In the genomic region with DNA sequence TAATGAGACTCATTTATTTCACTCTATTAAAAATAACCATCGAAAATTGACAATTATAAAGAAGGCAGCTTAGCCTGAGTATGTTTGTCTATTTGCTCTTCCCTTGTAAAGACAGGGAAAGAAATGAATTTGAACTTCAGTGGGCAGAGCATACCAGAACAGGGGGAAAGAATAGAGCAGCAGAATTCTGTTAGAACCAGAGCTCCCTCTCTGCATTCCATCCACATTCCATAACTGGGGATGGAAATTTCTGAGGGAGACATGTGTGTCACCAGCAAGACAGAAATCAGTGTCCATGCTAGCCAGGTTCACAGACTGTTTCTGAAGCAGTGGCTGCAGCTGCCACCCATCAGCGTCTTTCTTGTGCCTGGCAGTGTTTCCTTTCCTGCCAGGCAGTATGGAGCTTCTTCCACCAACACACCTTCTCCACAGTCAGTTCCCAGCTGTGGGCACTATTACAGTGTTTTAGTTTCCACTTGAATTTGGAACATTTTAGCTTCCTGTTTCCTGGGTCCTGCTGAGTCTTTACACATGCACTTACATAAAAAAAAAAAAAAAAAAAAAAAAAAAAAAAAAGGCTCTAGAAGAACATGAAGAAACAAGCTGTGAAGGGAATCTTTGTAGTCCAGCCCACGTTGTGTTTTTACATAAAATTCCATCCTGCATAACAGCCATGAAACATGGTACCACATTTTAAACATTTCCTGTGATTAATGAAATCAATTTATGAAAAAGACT, we compare ENCODE assay signal across 18 mouse cellular contexts.
"Had no signal": no experiment of that assay in that cellular context is flagged by ENCODE, and none has a peak within 500 bp of the region (broad histone marks: within the 10 kb centered on the region; RNA-seq: fewer than 3 reads in every experiment).

No protein-coding gene starts in this region.

- ATAC-seq: midbrain, embryonic 15.5 days had no signal

- H3K4me1 ChIP-seq: liver, embryonic 13.5 days; midbrain, embryonic 12.5 days; midbrain, embryonic 15.5 days; neural tube, embryonic 12.5 days; neural tube, embryonic 15.5 days had no signal

- H3K27me3 ChIP-seq: liver, embryonic 13.5 days; midbrain, embryonic 12.5 days; midbrain, embryonic 15.5 days; neural tube, embryonic 12.5 days; neural tube, embryonic 15.5 days had no signal

- DNase-seq: kidney, postnatal 10 days; kidney, postnatal 36 days; layer of hippocampus, postnatal 36 days; liver, embryonic 13.5 days; lung, adult 2 months; lung, postnatal 14 days; lung, postnatal 4 days; right cerebral cortex, adult 18-20 months; right cerebral cortex, postnatal 25 days; thymus, adult 2 months; thymus, postnatal 14 days; thymus, postnatal 4 days had no signal

- H3K4me2 ChIP-seq: liver, embryonic 13.5 days; midbrain, embryonic 12.5 days; midbrain, embryonic 15.5 days; neural tube, embryonic 12.5 days; neural tube, embryonic 15.5 days had no signal

- H3K27ac ChIP-seq: left cerebral cortex, adult 2 months; liver, embryonic 13.5 days; midbrain, embryonic 12.5 days; midbrain, embryonic 15.5 days; neural tube, embryonic 12.5 days; neural tube, embryonic 15.5 days; stomach, postnatal 0 days had no signal

- H3K4me3 ChIP-seq: left cerebral cortex, adult 2 months; liver, embryonic 13.5 days; midbrain, embryonic 12.5 days; midbrain, embryonic 15.5 days; neural tube, embryonic 12.5 days; neural tube, embryonic 15.5 days had no signal

- H3K9me3 ChIP-seq: liver, embryonic 13.5 days; midbrain, embryonic 12.5 days; midbrain, embryonic 15.5 days; neural tube, embryonic 12.5 days; neural tube, embryonic 15.5 days had no signal

- H3K36me3 ChIP-seq: liver, embryonic 13.5 days; midbrain, embryonic 12.5 days; midbrain, embryonic 15.5 days; neural tube, embryonic 12.5 days; neural tube, embryonic 15.5 days had no signal

- H3K9ac ChIP-seq: liver, embryonic 13.5 days; midbrain, embryonic 12.5 days; midbrain, embryonic 15.5 days; neural tube, embryonic 12.5 days; neural tube, embryonic 15.5 days had no signal
